Mouse (Mus musculus): ENCODE measurements around the gene Stxbp5.
"Not testable (repeated sequence)": the region's sequence is repeated elsewhere in the genome, so short reads cannot be mapped to it uniquely, and the experiment has no call there.

Stxbp5 gene

DNA sequence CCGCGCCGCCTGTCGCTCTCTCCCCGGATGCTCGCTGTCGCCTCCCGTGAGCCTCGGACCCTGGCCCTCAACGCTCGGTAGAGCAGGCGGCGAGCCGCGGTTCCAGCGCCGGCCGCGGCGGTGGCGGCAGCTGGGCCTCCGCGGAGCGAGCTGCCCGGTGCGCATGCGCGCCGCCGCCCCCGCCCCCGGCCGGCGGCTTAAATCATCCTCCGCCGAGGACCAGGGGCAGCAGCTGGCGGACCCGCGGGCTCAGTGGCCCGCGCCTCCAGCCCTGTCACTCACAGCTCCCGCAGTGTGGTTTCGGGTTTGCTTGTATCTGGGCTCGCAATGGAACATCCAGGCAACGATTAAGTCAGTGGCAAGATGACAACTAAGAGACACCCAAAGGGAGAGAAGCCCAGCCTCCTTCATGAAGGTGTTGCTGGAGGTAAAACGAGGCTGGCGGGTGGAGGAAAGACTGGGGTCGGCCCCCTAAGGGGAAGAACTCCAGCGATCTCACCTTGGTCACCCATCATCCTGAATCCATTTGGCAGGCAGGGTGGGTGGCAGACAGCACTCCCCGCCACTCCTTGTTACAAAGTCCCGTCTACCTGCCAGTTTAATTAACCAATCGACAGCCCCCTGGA, at the start of gene Stxbp5:
Gene Stxbp5, minus strand, starts transcription at position 9 of the 626 bp plus-strand sequence.
- DNase-seq: peak; percentile 84

DNA sequence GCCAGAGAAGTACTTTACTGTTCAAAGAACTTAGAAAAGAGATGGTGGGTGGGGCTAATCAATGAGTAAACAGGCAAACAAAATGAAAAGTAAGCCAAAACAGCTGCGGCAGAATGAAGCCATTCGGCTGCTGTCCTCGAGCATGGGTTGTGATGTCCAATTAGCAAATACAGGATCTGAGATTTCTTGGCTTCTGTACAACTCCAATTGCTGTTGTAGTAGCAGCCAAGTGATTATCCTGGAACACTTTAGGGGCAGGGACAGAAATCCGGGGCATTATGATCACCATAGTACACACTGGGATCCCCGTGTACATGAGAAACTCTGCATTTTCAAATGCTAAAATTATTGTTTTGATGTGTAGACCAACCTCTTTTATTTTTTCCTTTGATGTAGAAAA, 11.5 kb upstream of the Stxbp5 start:
- no peak for DNase-seq

DNA sequence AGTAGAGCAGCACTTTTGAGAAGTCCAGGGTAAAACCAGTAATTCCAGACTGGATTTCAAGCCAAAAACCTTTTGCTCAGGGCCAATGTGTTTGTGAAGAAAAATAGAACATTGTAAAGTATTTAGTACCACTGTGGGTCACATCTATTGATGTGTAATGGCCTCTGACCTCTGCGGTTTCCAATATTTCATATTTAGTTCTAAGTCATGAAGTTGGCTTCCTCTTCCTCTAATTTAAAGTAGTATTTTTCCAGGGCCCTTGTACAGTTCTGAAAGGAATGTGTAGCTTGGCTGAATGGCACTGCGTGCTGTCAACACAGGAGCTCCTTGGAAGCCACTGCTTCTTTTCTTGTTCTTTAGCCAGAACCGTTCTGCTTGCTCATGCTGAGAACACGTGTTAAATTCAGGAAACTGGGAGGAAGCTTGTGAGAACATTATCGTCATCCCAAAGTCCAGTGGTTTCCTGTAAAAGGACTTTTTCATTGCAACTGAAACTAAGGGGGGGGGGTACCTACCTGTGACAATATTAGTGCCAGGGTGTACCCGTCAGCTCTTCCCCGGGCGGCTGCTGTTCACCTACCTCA, 7.1 kb upstream of the Stxbp5 start:
- DNase-seq: no peak

DNA sequence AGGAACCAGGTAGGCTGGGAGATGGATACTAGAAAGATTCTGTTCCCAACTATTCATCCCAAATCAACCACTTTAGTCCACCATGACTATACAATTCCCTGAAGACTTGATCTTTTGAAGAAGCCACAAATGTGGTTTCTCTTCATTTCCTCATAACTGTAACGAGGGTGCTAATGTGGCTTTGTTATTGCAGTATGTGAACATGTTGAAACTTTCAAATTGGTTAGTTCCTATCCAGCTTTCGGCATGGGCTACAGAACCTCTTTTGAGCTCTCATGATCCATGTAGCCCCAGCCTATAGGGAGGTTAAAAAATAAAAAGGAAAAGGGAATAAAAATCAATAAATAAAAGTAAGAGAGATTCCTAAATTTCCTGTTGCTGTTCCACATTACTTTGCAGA, 6.6 kb upstream of the Stxbp5 start:
- no peak for DNase-seq

GRCm38 (mm10) chr10:9906185-9906584, 5.3 kb upstream of the Stxbp5 start:
- no peak for DNase-seq

DNA sequence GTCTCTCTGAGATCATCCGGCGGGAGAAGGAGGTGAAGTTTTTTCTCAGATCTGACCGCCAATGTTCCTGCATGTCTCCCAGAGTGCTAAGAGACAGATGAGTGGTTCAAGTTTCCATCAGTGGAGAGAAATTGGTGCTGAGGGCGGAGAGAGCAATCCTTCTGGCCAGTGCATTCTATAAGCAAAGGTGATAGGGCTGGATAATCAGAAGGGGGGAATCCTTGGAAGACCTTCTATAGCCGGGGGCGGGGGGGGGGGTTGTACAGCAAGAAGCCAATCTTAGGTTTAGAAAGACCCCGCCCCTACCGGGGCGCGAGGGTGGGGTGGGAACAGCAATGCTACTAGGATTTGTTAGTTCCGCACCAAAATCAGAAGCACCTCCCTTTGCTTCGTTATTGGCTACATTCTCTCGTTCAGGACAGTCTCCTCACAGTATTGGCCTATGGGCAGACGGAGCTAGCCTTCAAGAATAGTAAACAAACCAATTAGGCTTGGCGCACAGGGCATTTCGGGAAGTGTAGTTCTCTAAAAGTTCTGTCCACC, 889 bp upstream of the Stxbp5 start:
- DNase-seq: peak; percentile 77

- peak; percentile 49 for DNase-seq
These were observed 386 bp downstream of the Stxbp5 start for GRCm38 (mm10) chr10:9900315-9901070.

- DNase-seq: no peak
These were observed 1.1 kb downstream of the Stxbp5 start for GRCm38 (mm10) chr10:9899816-9900215.

DNA sequence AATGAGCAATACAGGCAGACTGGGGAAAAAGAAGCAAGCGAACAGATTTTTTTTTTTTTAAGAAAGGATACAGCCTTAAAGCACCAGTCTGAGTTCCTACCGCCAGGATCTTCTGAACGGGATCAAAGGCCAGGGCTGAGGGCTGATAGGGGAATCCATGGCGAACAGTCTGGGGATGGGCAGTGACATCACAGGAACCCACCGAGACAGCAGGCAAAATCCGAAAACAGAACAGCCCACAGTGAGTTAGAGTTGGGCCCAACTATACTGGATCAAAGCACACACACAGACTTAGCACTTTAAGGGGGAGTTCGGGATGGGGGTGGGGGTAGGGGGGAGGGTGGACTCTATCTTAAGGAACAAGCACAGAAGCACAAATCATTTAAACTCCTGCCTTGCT, 1.8 kb downstream of the Stxbp5 start:
- no peak for DNase-seq

GRCm38 (mm10) chr10:9897852-9898251, 3.0 kb downstream of the Stxbp5 start:
- no peak for DNase-seq

DNA sequence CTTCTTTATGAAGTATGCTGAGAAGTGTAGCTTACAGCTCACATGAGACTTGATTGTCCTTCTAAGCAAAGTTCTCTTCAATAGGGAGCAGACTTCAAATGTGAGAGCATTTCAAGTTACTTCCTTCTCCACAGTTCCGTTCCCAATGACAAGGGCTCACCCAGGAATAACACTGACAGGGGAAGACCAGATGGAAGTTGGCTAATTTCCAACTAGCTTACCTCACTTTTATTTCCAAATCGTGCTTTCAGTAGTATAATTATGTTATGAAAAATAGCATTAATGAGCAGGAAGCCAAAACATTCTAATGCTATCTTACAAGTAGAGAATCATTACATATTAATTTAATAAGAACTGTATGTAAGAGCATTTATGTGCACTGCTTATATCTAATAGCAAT, 7.3 kb downstream of the Stxbp5 start:
- DNase-seq: no peak

DNA sequence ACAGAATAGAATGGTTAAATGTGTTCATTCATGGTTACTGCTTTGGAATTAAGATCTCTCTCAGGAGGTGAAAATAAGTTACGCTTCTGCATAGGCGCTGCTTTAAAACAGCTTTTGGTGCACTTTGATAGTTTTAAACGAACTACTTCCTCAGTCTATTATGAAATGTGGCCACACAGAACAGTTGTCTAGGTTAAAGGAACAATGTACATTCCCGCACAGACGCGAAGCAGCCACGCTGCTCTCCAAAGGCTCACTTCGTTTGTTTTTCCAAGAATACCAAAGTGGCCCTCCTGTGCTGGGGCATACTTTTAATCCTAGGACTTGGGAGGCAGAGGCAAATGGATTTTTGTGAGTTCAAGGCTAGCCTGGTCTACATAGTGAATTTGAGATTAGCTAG, 11.2 kb downstream of the Stxbp5 start:
- DNase-seq: no peak

GRCm38 (mm10) chr10:9888655-9889054, 12.2 kb downstream of the Stxbp5 start:
- DNase-seq: no peak

DNA sequence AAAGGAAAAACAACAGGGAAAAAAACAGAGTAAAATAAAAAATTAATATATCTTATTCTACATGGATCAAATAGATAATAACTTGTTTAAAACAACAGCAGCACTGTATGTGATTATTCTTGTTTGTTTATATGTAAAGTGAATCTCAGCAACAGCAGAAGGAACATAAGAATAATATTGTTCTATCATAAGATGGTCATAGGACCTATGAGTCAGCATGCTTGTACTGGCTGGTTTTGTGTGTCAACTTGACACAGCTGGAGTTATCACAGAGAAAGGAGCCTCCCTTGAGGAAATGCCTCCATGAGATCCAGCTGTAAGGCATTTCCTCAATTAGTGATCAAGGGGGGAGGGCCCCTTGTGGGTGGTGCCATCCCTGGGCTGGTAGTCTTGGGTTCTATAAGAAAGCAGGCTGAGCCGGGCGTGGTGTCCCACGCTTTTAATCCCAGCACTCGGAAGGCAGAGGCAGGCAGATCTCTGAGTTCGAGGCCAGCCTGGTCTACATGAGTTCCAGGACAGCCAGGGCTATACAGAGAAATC, 19.0 kb downstream of the Stxbp5 start:
- not testable (repeated sequence) for DNase-seq

GRCm38 (mm10) chr10:9880070-9880728, 20.7 kb downstream of the Stxbp5 start:
- DNase-seq: no peak

- DNase-seq: no peak
These were observed 21.9 kb downstream of the Stxbp5 start for GRCm38 (mm10) chr10:9878821-9879489.

DNA sequence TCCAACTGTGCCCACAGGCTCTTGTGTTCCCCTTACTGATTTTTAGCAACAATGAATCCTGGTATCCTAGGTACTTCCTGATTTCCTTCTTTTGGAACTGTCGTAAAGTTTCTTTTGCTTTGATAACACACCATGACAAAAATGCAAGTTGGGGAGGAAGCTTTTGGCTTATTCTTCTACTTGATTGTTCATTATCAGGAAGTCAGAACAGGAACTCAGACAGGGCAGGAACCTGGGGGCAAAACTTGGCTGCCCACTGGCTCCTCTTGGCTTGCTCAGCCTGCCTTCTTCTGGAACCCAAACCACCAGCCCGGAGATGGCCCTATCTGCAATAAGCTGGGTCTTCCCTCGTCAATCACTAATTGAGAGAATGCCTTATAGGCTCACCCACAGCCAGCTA, 25.0 kb downstream of the Stxbp5 start:
- no peak for DNase-seq

DNA sequence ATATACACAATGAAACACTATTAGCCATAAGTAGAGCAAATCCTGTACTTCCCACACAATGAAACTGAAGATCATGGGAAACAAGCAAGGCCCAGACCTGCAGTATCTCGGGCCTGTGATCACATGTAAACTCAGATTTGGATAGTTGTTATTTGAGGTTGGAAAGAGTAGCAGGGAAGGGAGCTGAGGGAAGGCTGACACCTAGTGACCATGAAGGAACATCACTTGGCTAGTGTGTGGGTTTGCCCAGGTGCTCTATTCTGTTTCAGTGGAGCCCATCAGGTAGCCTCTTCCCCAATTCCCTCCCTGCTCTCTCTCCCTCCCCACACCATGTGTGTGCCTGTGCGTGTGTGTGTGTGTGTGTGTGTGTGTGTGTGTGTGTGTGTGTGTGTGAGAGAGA, 28.7 kb downstream of the Stxbp5 start:
- DNase-seq: no peak

DNA sequence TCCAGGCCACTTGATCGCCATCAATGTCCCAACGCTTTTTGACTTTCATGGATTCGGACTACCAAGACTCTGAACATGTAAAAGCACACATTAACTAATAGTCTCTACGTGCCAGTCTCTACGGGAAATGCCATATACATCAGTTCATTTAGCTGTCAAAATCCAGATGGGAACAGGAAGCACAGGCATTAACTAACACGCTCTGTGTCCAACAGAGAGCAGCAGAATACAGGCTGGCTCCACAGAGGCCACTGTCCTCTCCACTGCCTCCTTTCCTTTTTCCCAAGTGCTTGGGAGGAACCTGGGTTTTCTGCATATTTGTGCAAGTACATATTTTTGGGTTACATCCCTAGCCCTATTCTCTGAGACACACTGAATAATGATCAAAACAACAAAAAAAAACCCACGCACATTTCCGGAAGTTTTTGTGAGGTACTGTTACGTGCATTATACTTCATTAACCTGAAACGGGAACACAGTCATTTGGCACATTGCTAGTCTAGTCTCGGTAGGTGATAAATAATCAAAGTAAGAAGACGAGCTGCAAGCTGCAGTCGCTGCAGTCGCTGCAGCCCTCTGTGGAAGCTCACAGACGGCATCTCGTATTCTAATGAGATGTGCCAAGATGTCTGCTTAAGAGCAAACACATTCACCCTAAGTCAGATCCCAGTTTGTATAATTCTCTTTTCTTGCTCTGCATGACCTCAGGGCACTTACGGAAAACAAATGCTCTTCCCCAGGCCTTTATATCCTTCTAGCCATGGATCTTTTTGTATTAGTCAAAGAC, 33.9 kb downstream of the Stxbp5 start:
- DNase-seq: peak; percentile 24

- DNase-seq: no peak
These were observed 40.9 kb downstream of the Stxbp5 start for GRCm38 (mm10) chr10:9860022-9860421.

- no peak for DNase-seq
These were observed 41.4 kb downstream of the Stxbp5 start for GRCm38 (mm10) chr10:9859476-9859875.

DNA sequence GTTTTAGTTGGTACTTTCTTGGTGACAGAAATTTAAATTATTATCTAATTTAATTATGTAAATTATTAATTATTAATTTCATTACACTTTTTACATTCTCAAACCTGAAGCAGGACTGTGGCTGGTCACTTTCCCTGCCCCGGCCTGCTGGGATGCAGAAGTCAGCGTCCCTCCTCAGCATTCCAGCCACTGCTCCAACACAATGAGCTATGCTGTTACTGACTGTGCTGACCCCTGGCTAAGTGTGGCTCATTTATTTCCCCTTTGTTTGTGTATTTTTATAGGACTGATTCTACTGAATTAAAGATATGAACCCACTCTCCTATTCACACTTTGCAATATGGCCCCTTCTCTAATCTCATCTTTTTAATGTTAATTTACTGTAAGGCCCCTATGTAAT, 43.0 kb downstream of the Stxbp5 start:
- no peak for DNase-seq

Data from lung, postnatal 14 days (tissue).